9 mouse cellular contexts compared by ENCODE assay signal in the genomic region with DNA sequence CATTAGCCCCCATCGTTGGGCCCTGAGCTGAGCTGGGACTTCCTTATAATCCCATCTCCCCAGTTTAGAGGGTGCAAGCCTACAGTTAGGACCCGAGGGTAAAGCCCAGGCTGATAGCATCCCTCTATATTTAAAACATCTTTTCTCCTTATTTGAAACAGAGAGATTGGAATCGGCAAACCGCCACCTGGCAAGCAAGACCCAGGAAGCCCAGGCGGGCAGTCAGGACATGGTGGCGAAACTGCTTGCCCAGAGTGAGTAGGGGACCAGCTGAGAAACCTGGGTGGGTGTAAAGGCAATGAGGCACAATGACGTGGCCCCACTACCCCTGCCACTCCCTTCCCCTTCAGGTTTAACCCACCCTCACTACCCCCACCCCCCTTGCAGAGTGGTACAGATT. TPM values are rescaled to one million over a fixed set of nuclear protein-coding genes. Genes with fewer than 3 reads are reported as not detected.
DNase-seq lines count a peak whose midpoint lies in the region; ATAC-seq and TF ChIP-seq lines count a peak whose summit lies in the region.
"Had no signal": no experiment of that assay in that cellular context is flagged by ENCODE, and none has a peak within 500 bp of the region (broad histone marks: within the 10 kb centered on the region; RNA-seq: fewer than 3 reads in every experiment).

No protein-coding gene starts in this region.

- H3K4me2 ChIP-seq in forebrain, embryonic 12.5 days: no peak overlapping the region
- no peak overlapping the region for H3K4me2 ChIP-seq in forebrain, embryonic 15.5 days (replicated peaks)
- H3K4me2 ChIP-seq in midbrain, postnatal 0 days (ENCODE audit: low read depth, low read length, poor library complexity, severe bottlenecking): no peak overlapping the region
- 0 out of 2 replicates have a peak overlapping the region, but pooled peaks have one; percentile 49 for H3K4me2 ChIP-seq in kidney, embryonic 16.5 days (replicated peaks; ENCODE audit: low read depth, low read length)
- no peak overlapping the region for H3K4me2 ChIP-seq in stomach, postnatal 0 days (replicated peaks; ENCODE audit: low read depth)

- H3K9me3 ChIP-seq in forebrain, embryonic 12.5 days: no peaks in the 10 kb centered on the region
- no peaks in the 10 kb centered on the region for H3K9me3 ChIP-seq in forebrain, embryonic 15.5 days
- no peaks in the 10 kb centered on the region for H3K9me3 ChIP-seq in midbrain, embryonic 10.5 days (replicated peaks)
- H3K9me3 ChIP-seq in midbrain, postnatal 0 days (ENCODE audit: low read length): no peaks in the 10 kb centered on the region
- H3K9me3 ChIP-seq in kidney, embryonic 16.5 days (ENCODE audit: low read length): no peaks in the 10 kb centered on the region
- no peaks in the 10 kb centered on the region for H3K9me3 ChIP-seq in stomach, postnatal 0 days (ENCODE audit: control insufficient read depth, low read length)
- H3K9me3 ChIP-seq: megakaryocyte, embryonic 14.5 days had no signal

- peak overlapping the region; percentile 76; the same call in 1 of the 2 replicates for H3K27ac ChIP-seq in forebrain, embryonic 12.5 days
- no peak overlapping the region for H3K27ac ChIP-seq in forebrain, embryonic 15.5 days (replicated peaks)
- peak overlapping the region; percentile 50; the same call in 1 of the 2 replicates for H3K27ac ChIP-seq in midbrain, embryonic 10.5 days (replicated peaks)
- H3K27ac ChIP-seq in midbrain, postnatal 0 days (ENCODE audit: low read depth, low read length): no peak overlapping the region
- H3K27ac ChIP-seq in kidney, embryonic 16.5 days (ENCODE audit: low read length): peak overlapping the region; percentile 95
- H3K27ac ChIP-seq in stomach, postnatal 0 days (replicated peaks): peak overlapping the region; percentile 6; the same call in 1 of the 2 replicates

- H3K4me1 ChIP-seq in forebrain, embryonic 12.5 days: peaks cover 76% of the 10 kb centered on the region
- H3K4me1 ChIP-seq in forebrain, embryonic 15.5 days: peaks cover 69% of the 10 kb centered on the region
- H3K4me1 ChIP-seq in midbrain, embryonic 10.5 days: peaks cover 87% of the 10 kb centered on the region
- H3K4me1 ChIP-seq in midbrain, postnatal 0 days (ENCODE audit: insufficient read depth, low read length): peaks cover 27% of the 10 kb centered on the region
- peaks cover 89% of the 10 kb centered on the region for H3K4me1 ChIP-seq in kidney, embryonic 16.5 days (ENCODE audit: insufficient read depth, low read length)
- H3K4me1 ChIP-seq in stomach, postnatal 0 days (replicated peaks; ENCODE audit: control insufficient read depth, insufficient read depth): peaks cover 15% of the 10 kb centered on the region

- TF ChIP-seq CTCF in midbrain, postnatal 0 days (IDR thresholded peaks at IDR 0.05): no peak
- no peak for TF ChIP-seq CTCF in stomach, postnatal 0 days (IDR thresholded peaks at IDR 0.05; ENCODE audit: low read depth)

- 0 out of 2 replicates have a peak overlapping the region, but pooled peaks have one; percentile 14 for H3K9ac ChIP-seq in forebrain, embryonic 12.5 days
- no peak overlapping the region for H3K9ac ChIP-seq in forebrain, embryonic 15.5 days (replicated peaks)
- no peak overlapping the region for H3K9ac ChIP-seq in midbrain, postnatal 0 days (replicated peaks; ENCODE audit: low read length, poor library complexity, severe bottlenecking)
- H3K9ac ChIP-seq in kidney, embryonic 16.5 days (replicated peaks; ENCODE audit: low read length): 0 out of 2 replicates have a peak overlapping the region, but pooled peaks have one; percentile 0
- 0 out of 2 replicates have a peak overlapping the region, but pooled peaks have one; percentile 1 for H3K9ac ChIP-seq in stomach, postnatal 0 days (ENCODE audit: low read length)

- no peak for DNase-seq in midbrain, embryonic 10.5 days (ENCODE audit: low spot score)
- no peak for DNase-seq in midbrain, postnatal 0 days (ENCODE audit: low spot score)
- no peak for DNase-seq in stomach, postnatal 0 days (ENCODE audit: low spot score)
- no peak for DNase-seq in spleen, adult 12 weeks (ENCODE audit: low spot score)
- no peak for DNase-seq in gastrocnemius, postnatal 14 days

- no peak for ATAC-seq in forebrain, embryonic 12.5 days (ENCODE audit: low FRiP score)
- no peak for ATAC-seq in forebrain, embryonic 15.5 days (replicated peaks)
- ATAC-seq in midbrain, postnatal 0 days (ENCODE audit: low FRiP score): no peak
- no peak for ATAC-seq in kidney, embryonic 16.5 days (ENCODE audit: low FRiP score, low TSS enrichment)
- no peak for ATAC-seq in stomach, postnatal 0 days (ENCODE audit: low FRiP score, low TSS enrichment)

- H3K27me3 ChIP-seq in forebrain, embryonic 12.5 days: no peaks in the 10 kb centered on the region
- H3K27me3 ChIP-seq in forebrain, embryonic 15.5 days: no peaks in the 10 kb centered on the region
- H3K27me3 ChIP-seq in midbrain, embryonic 10.5 days (ENCODE audit: low read depth, poor library complexity, severe bottlenecking): no peaks in the 10 kb centered on the region
- H3K27me3 ChIP-seq in midbrain, postnatal 0 days (ENCODE audit: insufficient read depth, low read length): no peaks in the 10 kb centered on the region
- no peaks in the 10 kb centered on the region for H3K27me3 ChIP-seq in kidney, embryonic 16.5 days (ENCODE audit: insufficient read depth, low read length)
- no peaks in the 10 kb centered on the region for H3K27me3 ChIP-seq in stomach, postnatal 0 days (ENCODE audit: control insufficient read depth, insufficient read depth, low read length)

- intact Hi-C loops in gastrocnemius, postnatal 14 days (cut with DNase I; ENCODE audit: low total_unique reads): no loop called here

- H3K36me3 ChIP-seq in forebrain, embryonic 12.5 days (replicated peaks): peaks cover 100% of the 10 kb centered on the region
- H3K36me3 ChIP-seq in forebrain, embryonic 15.5 days: peaks cover 77% of the 10 kb centered on the region
- peaks cover 100% of the 10 kb centered on the region for H3K36me3 ChIP-seq in midbrain, embryonic 10.5 days
- peaks cover 67% of the 10 kb centered on the region for H3K36me3 ChIP-seq in midbrain, postnatal 0 days (ENCODE audit: insufficient read depth, low read length)
- peaks cover 89% of the 10 kb centered on the region for H3K36me3 ChIP-seq in kidney, embryonic 16.5 days (ENCODE audit: insufficient read depth, low read length)
- peaks cover 66% of the 10 kb centered on the region for H3K36me3 ChIP-seq in stomach, postnatal 0 days (ENCODE audit: control insufficient read depth, insufficient read depth, low read length)

- no peak for TF ChIP-seq EP300 in stomach, postnatal 0 days (optimal IDR thresholded peaks at IDR 0.05)

- WGBS in forebrain, embryonic 12.5 days: 79% methylated on average over 7 of the region's 7 CpGs
- WGBS in forebrain, embryonic 15.5 days: 68% methylated on average over 7 of the region's 7 CpGs
- WGBS in midbrain, embryonic 10.5 days: 82% methylated on average over 7 of the region's 7 CpGs
- WGBS in midbrain, postnatal 0 days: 77% methylated on average over 7 of the region's 7 CpGs
- 91% methylated on average over 7 of the region's 7 CpGs for WGBS in kidney, embryonic 16.5 days
- 72% methylated on average over 7 of the region's 7 CpGs for WGBS in stomach, postnatal 0 days

- no peak overlapping the region for H3K4me3 ChIP-seq in forebrain, embryonic 12.5 days (replicated peaks)
- no peak overlapping the region for H3K4me3 ChIP-seq in forebrain, embryonic 15.5 days
- 0 out of 2 replicates have a peak overlapping the region, but pooled peaks have one; percentile 9 for H3K4me3 ChIP-seq in midbrain, embryonic 10.5 days
- no peak overlapping the region for H3K4me3 ChIP-seq in midbrain, postnatal 0 days (ENCODE audit: low read depth, low read length)
- H3K4me3 ChIP-seq in kidney, embryonic 16.5 days (ENCODE audit: low read length): no peak overlapping the region
- H3K4me3 ChIP-seq in stomach, postnatal 0 days (ENCODE audit: low read depth, low read length): no peak overlapping the region
- H3K4me3 ChIP-seq: megakaryocyte, embryonic 14.5 days had no signal

RNA-seq across cellular contexts. Expression of a gene that starts 8.5 kb away (rescaled TPM):
- 82.4 TPM in 2 replicates for polyA plus RNA-seq in forebrain, embryonic 12.5 days (2016; fragmentation: Nextera tagmentation; extraction: Ambion mirVana)
- 65.9 and 69.9 TPM in 2 replicates for polyA plus RNA-seq in forebrain, embryonic 15.5 days (2015; fragmentation: Nextera tagmentation; extraction: Ambion mirVana)
- 60.3 and 71.1 TPM in 2 replicates for polyA plus RNA-seq in midbrain, embryonic 10.5 days (2016; fragmentation: Nextera tagmentation; extraction: Ambion mirVana)
- 125 and 129 TPM in 2 replicates for total RNA-seq in midbrain, postnatal 0 days (2014; rRNA removed)
- polyA plus RNA-seq in midbrain, postnatal 0 days (2015; fragmentation: Nextera tagmentation; extraction: Ambion mirVana): 31.5 and 32.5 TPM in 2 replicates
- 40.9 and 41.5 TPM in 2 replicates for polyA plus RNA-seq in kidney, embryonic 16.5 days (2015; fragmentation: Nextera tagmentation; extraction: Ambion mirVana)
- polyA plus RNA-seq in stomach, postnatal 0 days (2015; fragmentation: Nextera tagmentation; extraction: Ambion mirVana): 18.6 and 22.7 TPM in 2 replicates
- total RNA-seq in gastrocnemius, postnatal 14 days (2021): 10 to 100 TPM; 19.4 to 25.0 TPM

Comparison
In these comparisons a context has a peak if more than half of its experiments do, and no peak if none do; other contexts are left out.
1. H3K27ac ChIP-seq: peak in forebrain, embryonic 12.5 days (single experiment), midbrain, embryonic 10.5 days (single experiment), kidney, embryonic 16.5 days (single experiment) and stomach, postnatal 0 days (single experiment); none in forebrain, embryonic 15.5 days (single experiment) and midbrain, postnatal 0 days (single experiment).
2. H3K9ac ChIP-seq: peak in forebrain, embryonic 12.5 days (single experiment), kidney, embryonic 16.5 days (single experiment) and stomach, postnatal 0 days (single experiment); none in forebrain, embryonic 15.5 days (single experiment) and midbrain, postnatal 0 days (single experiment).